25 mouse cellular contexts compared by ENCODE assay signal in the genomic region with DNA sequence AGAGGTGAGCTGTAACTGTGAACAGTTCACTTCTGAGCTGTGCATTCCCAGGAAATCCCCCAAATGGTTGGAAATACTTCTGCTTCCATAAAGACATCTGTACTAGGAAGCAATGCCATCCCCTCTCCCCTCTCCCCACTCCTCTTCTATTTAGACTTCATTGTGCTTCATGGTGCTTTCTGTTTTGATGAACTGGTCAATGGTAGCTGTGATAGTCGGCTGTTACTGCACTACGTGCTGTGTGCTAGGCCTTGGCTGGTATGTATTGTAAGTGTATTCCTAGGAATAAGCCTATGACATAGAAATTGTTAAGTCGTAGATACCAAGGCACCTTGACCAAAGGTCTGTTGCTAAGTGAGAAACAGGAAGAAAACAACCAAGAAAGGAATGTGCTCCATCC.
DNase-seq lines count a peak whose midpoint lies in the region; ATAC-seq and TF ChIP-seq lines count a peak whose summit lies in the region.
"Had no signal": no experiment of that assay in that cellular context is flagged by ENCODE, and none has a peak within 500 bp of the region (broad histone marks: within the 10 kb centered on the region; RNA-seq: fewer than 3 reads in every experiment).

No protein-coding gene starts in this region.

- no peaks in the 10 kb centered on the region for H3K27me3 ChIP-seq in forebrain, embryonic 13.5 days
- H3K27me3 ChIP-seq in forebrain, postnatal 0 days (ENCODE audit: insufficient read depth, low read length) = no peaks in the 10 kb centered on the region
- no peaks in the 10 kb centered on the region for H3K27me3 ChIP-seq in hindbrain, embryonic 10.5 days (ENCODE audit: insufficient read depth, poor library complexity, severe bottlenecking)
- no peaks in the 10 kb centered on the region for H3K27me3 ChIP-seq in hindbrain, postnatal 0 days (ENCODE audit: insufficient read depth, low read length)
- no peaks in the 10 kb centered on the region for H3K27me3 ChIP-seq in limb, embryonic 14.5 days (ENCODE audit: control insufficient read depth, insufficient read depth, low read length)
- H3K27me3 ChIP-seq: embryonic facial prominence, embryonic 12.5 days; heart, embryonic 12.5 days; intestine, embryonic 15.5 days; stomach, embryonic 15.5 days had no signal

- peaks cover 10% of the 10 kb centered on the region; the same call in 1 of the 2 replicates for H3K4me1 ChIP-seq in forebrain, embryonic 13.5 days
- H3K4me1 ChIP-seq in forebrain, postnatal 0 days (ENCODE audit: insufficient read depth) = no peaks in the 10 kb centered on the region
- H3K4me1 ChIP-seq in hindbrain, embryonic 10.5 days (replicated peaks) = no peaks in the 10 kb centered on the region
- H3K4me1 ChIP-seq in hindbrain, postnatal 0 days (ENCODE audit: insufficient read depth, low read length) = no peaks in the 10 kb centered on the region
- H3K4me1 ChIP-seq in limb, embryonic 14.5 days (ENCODE audit: control insufficient read depth, insufficient read depth, low read length) = peaks cover 22% of the 10 kb centered on the region
- H3K4me1 ChIP-seq: heart, embryonic 12.5 days; intestine, embryonic 15.5 days; stomach, embryonic 15.5 days had no signal

- no peak for TF ChIP-seq POLR2A in brain, embryonic 14.5 days (IDR thresholded peaks at IDR 0.05; ENCODE audit: borderline replicate concordance, extremely low read depth, insufficient read depth, insufficient read length, poor library complexity, severe bottlenecking)
- TF ChIP-seq POLR2A in limb, embryonic 14.5 days (IDR thresholded peaks at IDR 0.05; ENCODE audit: borderline replicate concordance, extremely low read depth, insufficient read depth, insufficient read length) = no peak

- no peak overlapping the region for H3K4me3 ChIP-seq in forebrain, embryonic 13.5 days
- H3K4me3 ChIP-seq in forebrain, postnatal 0 days (ENCODE audit: low read depth, low read length) = no peak overlapping the region
- H3K4me3 ChIP-seq in hindbrain, embryonic 10.5 days = no peak overlapping the region
- H3K4me3 ChIP-seq in hindbrain, postnatal 0 days (ENCODE audit: low read length) = no peak overlapping the region
- H3K4me3 ChIP-seq in limb, embryonic 14.5 days (replicated peaks; ENCODE audit: low read length) = no peak overlapping the region
- H3K4me3 ChIP-seq: embryonic facial prominence, embryonic 12.5 days; heart, embryonic 12.5 days; intestine, embryonic 15.5 days; stomach, embryonic 15.5 days had no signal

- WGBS in forebrain, embryonic 13.5 days = 72% methylated on average over 3 of the region's 3 CpGs
- WGBS in forebrain, postnatal 0 days = 52% methylated on average over 3 of the region's 3 CpGs
- 80% methylated on average over 3 of the region's 3 CpGs for WGBS in hindbrain, embryonic 10.5 days
- 68% methylated on average over 3 of the region's 3 CpGs for WGBS in hindbrain, postnatal 0 days
- 63% methylated on average over 3 of the region's 3 CpGs for WGBS in limb, embryonic 14.5 days

- H3K9ac ChIP-seq in forebrain, embryonic 13.5 days = no peak overlapping the region
- H3K9ac ChIP-seq in forebrain, postnatal 0 days = no peak overlapping the region
- no peak overlapping the region for H3K9ac ChIP-seq in hindbrain, postnatal 0 days (replicated peaks; ENCODE audit: low read length)
- no peak overlapping the region for H3K9ac ChIP-seq in limb, embryonic 14.5 days (ENCODE audit: low read depth, low read length, severe bottlenecking)
- H3K9ac ChIP-seq: embryonic facial prominence, embryonic 12.5 days; heart, embryonic 12.5 days; intestine, embryonic 15.5 days; stomach, embryonic 15.5 days had no signal

- H3K4me2 ChIP-seq in forebrain, embryonic 13.5 days = no peak overlapping the region
- H3K4me2 ChIP-seq in forebrain, postnatal 0 days (ENCODE audit: low read depth) = no peak overlapping the region
- no peak overlapping the region for H3K4me2 ChIP-seq in hindbrain, postnatal 0 days (ENCODE audit: low read depth, low read length)
- H3K4me2 ChIP-seq in limb, embryonic 14.5 days (replicated peaks; ENCODE audit: low read depth, low read length, severe bottlenecking) = no peak overlapping the region; the same call in 1 of the 2 replicates
- H3K4me2 ChIP-seq: embryonic facial prominence, embryonic 12.5 days; heart, embryonic 12.5 days; intestine, embryonic 15.5 days; liver, embryonic 11.5 days; midbrain, embryonic 11.5 days; stomach, embryonic 15.5 days had no signal

- DNase-seq in forebrain, postnatal 0 days = no peak
- DNase-seq in hindbrain, embryonic 10.5 days (ENCODE audit: low spot score) = no peak
- DNase-seq in hindbrain, postnatal 0 days (ENCODE audit: low spot score) = no peak
- peak; percentile 19 for DNase-seq in brain, embryonic 14.5 days (ENCODE audit: low read depth)
- DNase-seq in limb, embryonic 14.5 days (ENCODE audit: low spot score) = no peak
- no peak for DNase-seq in thymus, postnatal 10 days (ENCODE audit: low spot score in 2 of 2)
- DNase-seq: adrenal gland, adult 8-10 months; cerebellum, adult 11 months; gastrocnemius, postnatal 25 days; heart, adult 18-20 months; heart, postnatal 4 days; kidney, adult 2 months; kidney, postnatal 4 days; lung, postnatal 36 days; right cerebral cortex, postnatal 25 days; thymus, postnatal 25 days had no signal

- no peak for TF ChIP-seq CTCF in forebrain, postnatal 0 days (IDR thresholded peaks at IDR 0.05; ENCODE audit: low read depth)
- no peak for TF ChIP-seq CTCF in hindbrain, postnatal 0 days (IDR thresholded peaks at IDR 0.05; ENCODE audit: low read depth)
- no peak for TF ChIP-seq CTCF in brain, embryonic 14.5 days (IDR thresholded peaks at IDR 0.05; ENCODE audit: borderline replicate concordance, extremely low read depth, insufficient read depth, insufficient read length)

- H3K9me3 ChIP-seq in forebrain, embryonic 13.5 days (replicated peaks) = no peaks in the 10 kb centered on the region
- H3K9me3 ChIP-seq in forebrain, postnatal 0 days (ENCODE audit: low read length) = no peaks in the 10 kb centered on the region
- H3K9me3 ChIP-seq in hindbrain, embryonic 10.5 days = no peaks in the 10 kb centered on the region
- H3K9me3 ChIP-seq in hindbrain, postnatal 0 days (ENCODE audit: low read length) = no peaks in the 10 kb centered on the region
- H3K9me3 ChIP-seq in limb, embryonic 14.5 days (ENCODE audit: control insufficient read depth, low read length) = no peaks in the 10 kb centered on the region
- H3K9me3 ChIP-seq: embryonic facial prominence, embryonic 12.5 days; G1E; heart, embryonic 12.5 days; intestine, embryonic 15.5 days; stomach, embryonic 15.5 days had no signal

- H3K27ac ChIP-seq in forebrain, embryonic 13.5 days = peak overlapping the region; percentile 41; the same call in 1 of the 2 replicates
- no peak overlapping the region for H3K27ac ChIP-seq in forebrain, postnatal 0 days (ENCODE audit: low read depth, low read length)
- H3K27ac ChIP-seq in hindbrain, embryonic 10.5 days = peak overlapping the region; percentile 40; the same call in 1 of the 2 replicates
- no peak overlapping the region for H3K27ac ChIP-seq in hindbrain, postnatal 0 days
- H3K27ac ChIP-seq in limb, embryonic 14.5 days (replicated peaks; ENCODE audit: low read depth, low read length) = 0 out of 2 replicates have a peak overlapping the region, but pooled peaks have one; percentile 3
- H3K27ac ChIP-seq: embryonic facial prominence, embryonic 12.5 days; intestine, embryonic 15.5 days; stomach, embryonic 15.5 days had no signal

- ATAC-seq in forebrain, embryonic 13.5 days = peak; percentile 19
- no peak for ATAC-seq in forebrain, postnatal 0 days
- ATAC-seq in hindbrain, postnatal 0 days = no peak
- ATAC-seq in limb, embryonic 14.5 days (ENCODE audit: low FRiP score, low read depth) = no peak; the same call in 1 of the 2 replicates
- ATAC-seq: hindbrain, embryonic 16.5 days; intestine, embryonic 15.5 days had no signal

- no peaks in the 10 kb centered on the region for H3K36me3 ChIP-seq in forebrain, embryonic 13.5 days (ENCODE audit: poor library complexity, severe bottlenecking)
- H3K36me3 ChIP-seq in forebrain, postnatal 0 days (ENCODE audit: insufficient read depth) = no peaks in the 10 kb centered on the region
- no peaks in the 10 kb centered on the region for H3K36me3 ChIP-seq in hindbrain, embryonic 10.5 days
- no peaks in the 10 kb centered on the region for H3K36me3 ChIP-seq in hindbrain, postnatal 0 days (ENCODE audit: insufficient read depth, low read length)
- H3K36me3 ChIP-seq in limb, embryonic 14.5 days (ENCODE audit: control insufficient read depth, insufficient read depth, low read length) = no peaks in the 10 kb centered on the region
- H3K36me3 ChIP-seq: embryonic facial prominence, embryonic 12.5 days; G1E; heart, embryonic 12.5 days; intestine, embryonic 15.5 days; stomach, embryonic 15.5 days had no signal

Comparison
In these comparisons a context has a peak if more than half of its experiments do, and no peak if none do; other contexts are left out.
1. H3K27ac ChIP-seq: peak in forebrain, embryonic 13.5 days (single experiment), hindbrain, embryonic 10.5 days (single experiment) and limb, embryonic 14.5 days (single experiment); none in forebrain, postnatal 0 days (single experiment) and hindbrain, postnatal 0 days (single experiment).